Mouse (Mus musculus) embryonic fibroblast, embryonic 13.5 days (primary cell): ENCODE data around the gene Glis1. TPM values are rescaled to one million over a fixed set of nuclear protein-coding genes. Genes with fewer than 3 reads are reported as not detected.
A peak's percentile ranks its signal among the peaks of the same experiment; 100 is the strongest.

Experiments
- H3K27ac ChIP-seq: 2 replicates; pipeline ENCODE4 v1.5.1; 2012; ENCODE audit warnings: low read length, control low read depth, inconsistent platforms; ENCODE audit not compliant: insufficient read depth
- H3K4me1 ChIP-seq: 2 replicates; pipeline ENCODE4 v1.6.1; 2011; ENCODE audit warnings: low read length; ENCODE audit not compliant: control insufficient read depth, insufficient read depth
- H3K4me3 ChIP-seq: 2 replicates; pipeline ENCODE4 v1.5.1; 2011; ENCODE audit warnings: mild to moderate bottlenecking, control low read depth, low read length; ENCODE audit not compliant: insufficient read depth
- CTCF ChIP-seq: IDR thresholded peaks from 2 replicates; pipeline ENCODE4 v1.5.1; 2011; ENCODE audit warnings: mild to moderate bottlenecking, control low read depth, low read length, moderate library complexity, borderline replicate concordance; ENCODE audit not compliant: insufficient read depth
- POLR2A ChIP-seq: IDR thresholded peaks from 2 replicates; pipeline ENCODE4 v1.6.1; 2011; ENCODE audit warnings: low read depth, mild to moderate bottlenecking, control low read depth, low read length, moderate library complexity
- polyA plus RNA-seq: library from polyadenylated mRNA; stranded (reverse); fragments of >200 nt; gene quantifications from 2 replicates; pipeline ENCODE4 v1.2.4, GENCODE M21; 2011; ENCODE audit warnings: low read depth; ENCODE audit not compliant: missing spikeins, insufficient read length

The Glis1 gene
- polyA plus RNA-seq, 1 experiment: 4.9 TPM

- no peak overlapping the region for H3K27ac ChIP-seq
- H3K4me1 ChIP-seq: no peaks in the 10 kb centered on the region
- TF ChIP-seq POLR2A (no peak), CTCF (no peak)
- no peak overlapping the region for H3K4me3 ChIP-seq
Measured at GRCm38 (mm10) chr4:107653280-107653643, 218.9 kb downstream of the Glis1 start.

GRCm38 (mm10) chr4:107660649-107661048 lies 226.3 kb downstream of the Glis1 start:
- no peak overlapping the region for H3K4me3 ChIP-seq
- TF ChIP-seq CTCF: no peak
- TF ChIP-seq POLR2A: no peak
- no peaks in the 10 kb centered on the region for H3K4me1 ChIP-seq
- H3K27ac ChIP-seq: no peak overlapping the region

GRCm38 (mm10) chr4:107668514-107668913 lies 234.1 kb downstream of the Glis1 start:
- H3K4me3 ChIP-seq: no peak overlapping the region
- H3K4me1 ChIP-seq: no peaks in the 10 kb centered on the region
- no peak overlapping the region for H3K27ac ChIP-seq
- TF ChIP-seq POLR2A (no peak), CTCF (no peak)

- Histone ChIP-seq H3K27ac (no peak overlapping the region), H3K4me1 (0 out of 2 replicates have a peak, but pooled peaks cover 2% of the 10 kb centered on the region), H3K4me3 (no peak overlapping the region)
- TF ChIP-seq CTCF (no peak), POLR2A (no peak)
Measured at GRCm38 (mm10) chr4:107670731-107671130, 236.3 kb downstream of the Glis1 start.

- 0 out of 2 replicates have a peak, but pooled peaks cover 2% of the 10 kb centered on the region for H3K4me1 ChIP-seq
- H3K27ac ChIP-seq: no peak overlapping the region
- TF ChIP-seq CTCF: peak; percentile 40; the same call in 1 of the 2 replicates
- no peak for TF ChIP-seq POLR2A
- no peak overlapping the region for H3K4me3 ChIP-seq
Measured at GRCm38 (mm10) chr4:107673638-107674321, 239.4 kb downstream of the Glis1 start.

GRCm38 (mm10) chr4:107674322-107674644 lies 239.9 kb downstream of the Glis1 start:
- no peak overlapping the region for H3K27ac ChIP-seq
- no peak overlapping the region for H3K4me3 ChIP-seq
- TF ChIP-seq POLR2A (no peak), CTCF (no peak)
- 0 out of 2 replicates have a peak, but pooled peaks cover 2% of the 10 kb centered on the region for H3K4me1 ChIP-seq

GRCm38 (mm10) chr4:107675645-107676044 lies 241.3 kb downstream of the Glis1 start:
- no peak overlapping the region for H3K4me3 ChIP-seq
- H3K27ac ChIP-seq: no peak overlapping the region
- TF ChIP-seq CTCF: no peak
- TF ChIP-seq POLR2A: no peak
- H3K4me1 ChIP-seq: 0 out of 2 replicates have a peak, but pooled peaks cover 2% of the 10 kb centered on the region

- Histone ChIP-seq H3K27ac (no peak overlapping the region), H3K4me3 (no peak overlapping the region), H3K4me1 (no peaks in the 10 kb centered on the region)
- TF ChIP-seq CTCF (no peak), POLR2A (no peak)
Measured at GRCm38 (mm10) chr4:107680311-107681098, 246.1 kb downstream of the Glis1 start.

- no peak for TF ChIP-seq CTCF
- no peak for TF ChIP-seq POLR2A
- H3K4me1 ChIP-seq: no peaks in the 10 kb centered on the region
- no peak overlapping the region for H3K4me3 ChIP-seq
- H3K27ac ChIP-seq: no peak overlapping the region
Measured at GRCm38 (mm10) chr4:107681099-107681849, 246.9 kb downstream of the Glis1 start.
